Mouse (Mus musculus) small intestine, adult 2 months (tissue): ENCODE data around the gene Lmod3.

Experiments
- CTCF ChIP-seq: fragments of 200-500 bp; IDR thresholded peaks from 2 replicates; pipeline ENCODE4 v1.5.1; 2012; ENCODE audit warnings: low read depth, mild to moderate bottlenecking, control low read depth, inconsistent platforms, low read length, moderate library complexity, mixed read lengths; ENCODE audit not compliant: insufficient replicate concordance, insufficient read length; ENCODE audit errors: extremely low read depth
- POLR2A ChIP-seq: fragments of 200-500 bp; IDR thresholded peaks from 2 replicates; pipeline ENCODE4 v1.6.1; 2012; ENCODE audit warnings: low read depth, mild to moderate bottlenecking, control low read depth, inconsistent platforms, low read length, moderate library complexity

DNA sequence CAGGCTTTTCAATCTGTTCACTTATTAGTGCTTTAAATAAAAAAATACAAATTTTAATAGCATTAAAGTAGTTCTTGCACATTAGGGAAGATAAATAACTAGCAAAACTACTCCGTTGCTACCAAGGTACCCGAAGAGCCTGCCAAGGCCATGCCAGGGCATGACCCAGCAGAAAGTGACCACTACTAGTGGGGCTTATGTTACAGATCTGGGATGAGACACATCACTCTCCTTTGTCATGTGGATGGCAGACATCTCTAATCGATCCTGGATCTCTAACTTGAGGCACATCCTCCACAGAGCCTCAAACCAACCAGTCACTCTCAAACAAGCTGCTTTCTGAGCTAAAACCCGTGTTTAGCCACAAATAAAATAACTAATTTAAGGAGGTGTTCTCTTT, 14.1 kb upstream of the Lmod3 start:
- no peak for TF ChIP-seq POLR2A
- no peak for TF ChIP-seq CTCF
